16 mouse cellular contexts compared by ENCODE assay signal in the genomic region with DNA sequence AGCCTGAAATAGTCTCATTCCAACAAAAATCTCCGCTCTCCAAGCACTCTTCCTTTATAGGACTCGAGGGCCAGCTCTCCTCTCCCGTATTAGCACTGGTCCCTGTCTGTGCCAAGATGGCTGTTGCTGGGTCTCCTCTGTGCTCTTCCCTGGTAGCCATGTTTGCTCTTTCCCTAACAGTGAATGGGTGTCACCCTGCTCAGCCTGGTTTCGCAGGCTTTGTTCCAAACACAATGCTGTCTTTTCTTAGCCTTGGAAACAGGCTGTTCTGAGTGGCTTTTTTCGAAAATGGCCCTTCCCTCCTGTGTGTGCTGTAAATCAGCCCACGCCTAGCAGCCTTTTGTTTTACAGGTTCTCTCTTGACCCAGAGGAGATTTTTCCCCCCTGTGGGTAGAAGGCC. TPM values are rescaled to one million over a fixed set of nuclear protein-coding genes. Genes with fewer than 3 reads are reported as not detected.
A peak's percentile ranks its signal among the peaks of the same experiment; 100 is the strongest.
DNase-seq lines count a peak whose midpoint lies in the region; ATAC-seq lines count a peak whose summit lies in the region.
"Had no signal": no experiment of that assay in that cellular context is flagged by ENCODE, and none has a peak within 500 bp of the region (broad histone marks: within the 10 kb centered on the region; RNA-seq: fewer than 3 reads in every experiment).

No protein-coding gene starts in this region.

- H3K9me3 ChIP-seq in hindbrain, embryonic 15.5 days: no peaks in the 10 kb centered on the region
- H3K9me3 ChIP-seq: G1E; heart, embryonic 15.5 days; stomach, embryonic 15.5 days had no signal

- H3K4me2 ChIP-seq in hindbrain, embryonic 15.5 days: no peak overlapping the region
- H3K4me2 ChIP-seq: heart, embryonic 15.5 days; stomach, embryonic 15.5 days had no signal

- intact Hi-C loops in heart, postnatal 14 days (cut with DNase I): no loop called here

- H3K36me3 ChIP-seq in hindbrain, embryonic 15.5 days: peaks cover 2% of the 10 kb centered on the region; the same call in 1 of the 2 replicates
- H3K36me3 ChIP-seq: G1E; stomach, embryonic 15.5 days had no signal

- H3K27ac ChIP-seq in hindbrain, embryonic 15.5 days (replicated peaks): peak overlapping the region; percentile 74
- H3K27ac ChIP-seq: heart, embryonic 15.5 days; liver, embryonic 14.5 days; stomach, embryonic 15.5 days had no signal

- H3K4me3 ChIP-seq in hindbrain, embryonic 15.5 days: no peak overlapping the region
- H3K4me3 ChIP-seq: heart, embryonic 15.5 days; stomach, embryonic 15.5 days had no signal

- WGBS in hindbrain, embryonic 15.5 days: 33% methylated on average over 6 of the region's 6 CpGs

- H3K9ac ChIP-seq in hindbrain, embryonic 15.5 days: no peak overlapping the region
- H3K9ac ChIP-seq: heart, embryonic 15.5 days; liver, embryonic 14.5 days; stomach, embryonic 15.5 days had no signal

- peak; percentile 47 for DNase-seq in embryo, embryonic 10.5 days (ENCODE audit: low spot score)
- no peak for DNase-seq in embryo, embryonic 10 days (ENCODE audit: low spot score)
- DNase-seq in R1 (ENCODE audit: low read depth, low spot score): peak; percentile 96
- peak; percentile 31 for DNase-seq in neural tube, embryonic 10.5 days (ENCODE audit: extremely low spot score, low spot score)
- no peak for DNase-seq in heart, postnatal 14 days
- no peak for DNase-seq in spleen, postnatal 4 days (ENCODE audit: low spot score in 2 of 2)
- DNase-seq in MN1 (ENCODE audit: low spot score): no peak
- DNase-seq: gastrocnemius, postnatal 14 days; kidney, postnatal 36 days; right cerebral cortex, postnatal 4 days had no signal

- H3K4me1 ChIP-seq in hindbrain, embryonic 15.5 days (replicated peaks): peaks cover 33% of the 10 kb centered on the region

- 0 out of 2 replicates have a peak, but pooled peaks have one; percentile 14 for ATAC-seq in hindbrain, embryonic 15.5 days (ENCODE audit: low FRiP score, low read depth)
- ATAC-seq: intestine, embryonic 16.5 days had no signal

- H3K27me3 ChIP-seq in hindbrain, embryonic 15.5 days: no peaks in the 10 kb centered on the region
- H3K27me3 ChIP-seq: heart, embryonic 15.5 days; stomach, embryonic 15.5 days had no signal

RNA-seq across cellular contexts. Expression of a gene that starts 22.2 kb away (rescaled TPM):
- polyA plus RNA-seq in hindbrain, embryonic 15.5 days (2015; fragmentation: Nextera tagmentation; extraction: Ambion mirVana): 0.54 and 0.64 TPM in 2 replicates
- total RNA-seq in heart, postnatal 14 days (2021): 10 to 100 TPM; 15.6 to 20.0 TPM
- total RNA-seq: G1E had no signal
- polyA plus RNA-seq: G1E had no signal

Comparison
In these comparisons a context has a peak if more than half of its experiments do, and no peak if none do; other contexts are left out.
1. DNase-seq: peak in embryo, embryonic 10.5 days (single experiment), R1 (single experiment) and neural tube, embryonic 10.5 days (single experiment); none in embryo, embryonic 10 days (single experiment), heart, postnatal 14 days (0 of 2), spleen, postnatal 4 days (0 of 2) and MN1 (single experiment).